Mouse (Mus musculus): ENCODE measurements around the gene Casz1. TPM values are rescaled to one million over a fixed set of nuclear protein-coding genes. Genes with fewer than 3 reads are reported as not detected.

The Casz1 gene
- polyA plus RNA-seq, 1 experiment from 2014 or later: 19.9 TPM

GRCm38 (mm10) chr4:148902919-148903727 is 98.9 kb downstream of the Casz1 start:
- H3K27me3 ChIP-seq (ENCODE audit: control insufficient read depth, insufficient read depth, low read length): peaks cover 19% of the 10 kb centered on the region
- H3K9ac ChIP-seq (ENCODE audit: low read depth, low read length): no peak overlapping the region
- H3K36me3 ChIP-seq (ENCODE audit: control insufficient read depth, insufficient read depth, low read length): no peaks in the 10 kb centered on the region
- H3K4me3 ChIP-seq (ENCODE audit: low read depth, low read length): peak overlapping the region; percentile 5; the same call in 1 of the 2 replicates
- no peak for ATAC-seq (replicated peaks; ENCODE audit: insufficient number of reproducible peaks, low FRiP score, low TSS enrichment)
- H3K9me3 ChIP-seq (replicated peaks; ENCODE audit: control insufficient read depth, low read length): no peaks in the 10 kb centered on the region
- 22% methylated on average over 8 of the region's 8 CpGs for WGBS (ENCODE audit: insufficient replicate concordance)
- H3K4me2 ChIP-seq: peak overlapping the region; percentile 68
- H3K27ac ChIP-seq (ENCODE audit: low read depth, low read length): no peak overlapping the region
- H3K4me1 ChIP-seq (ENCODE audit: control insufficient read depth, insufficient read depth, low read length): peaks cover 47% of the 10 kb centered on the region

DNA sequence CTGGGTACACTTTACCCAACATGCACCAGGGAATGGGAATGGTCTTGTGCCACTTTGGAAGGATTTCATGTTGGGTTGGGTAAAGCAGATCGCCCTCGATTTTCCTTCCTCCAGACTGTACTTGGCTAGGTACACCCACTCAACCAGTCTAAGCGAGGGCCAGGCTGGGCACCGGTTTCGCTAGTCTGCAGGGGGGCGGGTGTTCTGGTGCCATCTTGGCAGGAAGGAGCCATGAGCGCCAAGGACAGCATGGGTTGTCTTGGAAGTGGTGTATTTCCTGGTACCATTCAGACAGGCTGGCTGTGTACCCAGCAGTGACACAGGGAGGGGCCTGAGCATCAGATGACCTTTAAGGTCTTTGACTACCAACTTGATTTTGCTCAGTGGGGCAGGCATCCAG is 101.1 kb downstream of the Casz1 start:
- H3K27me3 ChIP-seq (ENCODE audit: control insufficient read depth, insufficient read depth, low read length): peaks cover 11% of the 10 kb centered on the region
- H3K4me2 ChIP-seq: no peak overlapping the region
- ATAC-seq (replicated peaks; ENCODE audit: insufficient number of reproducible peaks, low FRiP score, low TSS enrichment): no peak
- H3K4me3 ChIP-seq (ENCODE audit: low read depth, low read length): no peak overlapping the region
- H3K36me3 ChIP-seq (ENCODE audit: control insufficient read depth, insufficient read depth, low read length): no peaks in the 10 kb centered on the region
- no peak overlapping the region for H3K27ac ChIP-seq (ENCODE audit: low read depth, low read length)
- WGBS (ENCODE audit: insufficient replicate concordance): 86% methylated on average over 7 of the region's 7 CpGs
- peaks cover 66% of the 10 kb centered on the region for H3K4me1 ChIP-seq (ENCODE audit: control insufficient read depth, insufficient read depth, low read length)
- no peak overlapping the region for H3K9ac ChIP-seq (ENCODE audit: low read depth, low read length)
- no peaks in the 10 kb centered on the region for H3K9me3 ChIP-seq (replicated peaks; ENCODE audit: control insufficient read depth, low read length)

- 81% methylated on average over 10 of the region's 10 CpGs for whole genome bisulfite sequencing (ENCODE audit: insufficient replicate concordance)
- H3K36me3 ChIP-seq (ENCODE audit: control insufficient read depth, insufficient read depth, low read length): no peaks in the 10 kb centered on the region
- H3K4me1 ChIP-seq (ENCODE audit: control insufficient read depth, insufficient read depth, low read length): peaks cover 80% of the 10 kb centered on the region
- no peaks in the 10 kb centered on the region for H3K9me3 ChIP-seq (replicated peaks; ENCODE audit: control insufficient read depth, low read length)
- H3K27me3 ChIP-seq (ENCODE audit: control insufficient read depth, insufficient read depth, low read length): peaks cover 11% of the 10 kb centered on the region
- no peak overlapping the region for H3K4me3 ChIP-seq (ENCODE audit: low read depth, low read length)
- H3K9ac ChIP-seq (ENCODE audit: low read depth, low read length): no peak overlapping the region
- ATAC-seq (replicated peaks; ENCODE audit: insufficient number of reproducible peaks, low FRiP score, low TSS enrichment): no peak
- 0 out of 2 replicates have a peak overlapping the region, but pooled peaks have one; percentile 6 for H3K27ac ChIP-seq (ENCODE audit: low read depth, low read length)
- no peak overlapping the region for H3K4me2 ChIP-seq
Measured at GRCm38 (mm10) chr4:148906806-148907205, 102.6 kb downstream of the Casz1 start.

GRCm38 (mm10) chr4:148908214-148908681 is 104.0 kb downstream of the Casz1 start:
- no peaks in the 10 kb centered on the region for H3K36me3 ChIP-seq (ENCODE audit: control insufficient read depth, insufficient read depth, low read length)
- 66% methylated on average over 11 of the region's 11 CpGs for WGBS (ENCODE audit: insufficient replicate concordance)
- no peak overlapping the region for H3K4me2 ChIP-seq
- 0 out of 2 replicates have a peak overlapping the region, but pooled peaks have one; percentile 46 for H3K9ac ChIP-seq (ENCODE audit: low read depth, low read length)
- H3K4me3 ChIP-seq (ENCODE audit: low read depth, low read length): no peak overlapping the region
- H3K9me3 ChIP-seq (replicated peaks; ENCODE audit: control insufficient read depth, low read length): no peaks in the 10 kb centered on the region
- H3K27ac ChIP-seq (ENCODE audit: low read depth, low read length): peak overlapping the region; percentile 89
- ATAC-seq (replicated peaks; ENCODE audit: insufficient number of reproducible peaks, low FRiP score, low TSS enrichment): no peak
- H3K4me1 ChIP-seq (ENCODE audit: control insufficient read depth, insufficient read depth, low read length): peaks cover 87% of the 10 kb centered on the region
- H3K27me3 ChIP-seq (ENCODE audit: control insufficient read depth, insufficient read depth, low read length): peaks cover under 1% of the 10 kb centered on the region; the same call in 1 of the 2 replicates

GRCm38 (mm10) chr4:148908760-148909510 is 104.7 kb downstream of the Casz1 start:
- WGBS (ENCODE audit: insufficient replicate concordance): 65% methylated on average over 15 of the region's 15 CpGs
- 0 out of 2 replicates have a peak overlapping the region, but pooled peaks have one; percentile 49 for H3K9ac ChIP-seq (ENCODE audit: low read depth, low read length)
- H3K4me1 ChIP-seq (ENCODE audit: control insufficient read depth, insufficient read depth, low read length): peaks cover 87% of the 10 kb centered on the region
- H3K4me3 ChIP-seq (ENCODE audit: low read depth, low read length): no peak overlapping the region
- H3K9me3 ChIP-seq (replicated peaks; ENCODE audit: control insufficient read depth, low read length): no peaks in the 10 kb centered on the region
- ATAC-seq (replicated peaks; ENCODE audit: insufficient number of reproducible peaks, low FRiP score, low TSS enrichment): no peak
- no peaks in the 10 kb centered on the region for H3K36me3 ChIP-seq (ENCODE audit: control insufficient read depth, insufficient read depth, low read length)
- H3K4me2 ChIP-seq: no peak overlapping the region; the same call in 1 of the 2 replicates
- H3K27me3 ChIP-seq (ENCODE audit: control insufficient read depth, insufficient read depth, low read length): no peaks in the 10 kb centered on the region; the same call in 1 of the 2 replicates
- H3K27ac ChIP-seq (ENCODE audit: low read depth, low read length): peak overlapping the region; percentile 89

GRCm38 (mm10) chr4:148909566-148909965 is 105.3 kb downstream of the Casz1 start:
- Histone ChIP-seq H3K4me1 (ENCODE audit: control insufficient read depth, insufficient read depth, low read length) (peaks cover 89% of the 10 kb centered on the region), H3K27me3 (ENCODE audit: control insufficient read depth, insufficient read depth, low read length) (no peaks in the 10 kb centered on the region; the same call in 1 of the 2 replicates), H3K36me3 (ENCODE audit: control insufficient read depth, insufficient read depth, low read length) (no peaks in the 10 kb centered on the region), H3K4me2 (peak overlapping the region; percentile 3; the same call in 1 of the 2 replicates), H3K9me3 (replicated peaks; ENCODE audit: control insufficient read depth, low read length) (no peaks in the 10 kb centered on the region), H3K4me3 (ENCODE audit: low read depth, low read length) (no peak overlapping the region), H3K9ac (ENCODE audit: low read depth, low read length) (0 out of 2 replicates have a peak overlapping the region, but pooled peaks have one; percentile 49), H3K27ac (ENCODE audit: low read depth, low read length) (peak overlapping the region; percentile 89; the same call in 1 of the 2 replicates)
- no peak for ATAC-seq (replicated peaks; ENCODE audit: insufficient number of reproducible peaks, low FRiP score, low TSS enrichment)
- 73% methylated on average over 11 of the region's 11 CpGs for WGBS (ENCODE audit: insufficient replicate concordance)

DNA sequence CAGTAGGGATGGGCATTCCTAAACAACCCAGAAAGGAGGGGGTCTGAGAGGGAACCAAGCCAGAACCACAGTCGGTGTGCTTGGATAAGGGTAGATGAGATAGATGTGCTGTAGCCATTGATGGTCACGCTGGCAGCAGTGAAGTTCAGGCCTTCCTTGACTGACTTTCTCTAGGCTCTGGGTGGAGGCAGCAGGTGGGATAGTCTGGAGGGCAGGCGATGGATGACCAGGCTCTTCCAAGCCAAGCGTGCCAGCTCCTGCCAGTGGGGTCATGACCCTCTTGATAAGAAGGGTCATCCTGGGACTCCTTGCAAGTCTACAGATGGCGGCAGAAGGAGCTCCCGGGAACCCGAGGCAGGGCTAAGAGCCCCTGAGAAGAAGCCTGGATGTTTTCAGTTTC is 107.9 kb downstream of the Casz1 start:
- peaks cover 84% of the 10 kb centered on the region for H3K4me1 ChIP-seq (ENCODE audit: control insufficient read depth, insufficient read depth, low read length)
- H3K4me3 ChIP-seq (ENCODE audit: low read depth, low read length): no peak overlapping the region
- no peaks in the 10 kb centered on the region for H3K36me3 ChIP-seq (ENCODE audit: control insufficient read depth, insufficient read depth, low read length)
- WGBS (ENCODE audit: insufficient replicate concordance): 23% methylated on average over 7 of the region's 7 CpGs
- no peak for ATAC-seq (replicated peaks; ENCODE audit: insufficient number of reproducible peaks, low FRiP score, low TSS enrichment)
- 0 out of 2 replicates have a peak overlapping the region, but pooled peaks have one; percentile 24 for H3K4me2 ChIP-seq
- H3K27ac ChIP-seq (ENCODE audit: low read depth, low read length): peak overlapping the region; percentile 75
- H3K27me3 ChIP-seq (ENCODE audit: control insufficient read depth, insufficient read depth, low read length): no peaks in the 10 kb centered on the region; the same call in 1 of the 2 replicates
- peak overlapping the region; percentile 17; the same call in 1 of the 2 replicates for H3K9ac ChIP-seq (ENCODE audit: low read depth, low read length)
- no peaks in the 10 kb centered on the region for H3K9me3 ChIP-seq (replicated peaks; ENCODE audit: control insufficient read depth, low read length)

All from heart, embryonic 11.5 days (tissue).